In the genomic region with DNA sequence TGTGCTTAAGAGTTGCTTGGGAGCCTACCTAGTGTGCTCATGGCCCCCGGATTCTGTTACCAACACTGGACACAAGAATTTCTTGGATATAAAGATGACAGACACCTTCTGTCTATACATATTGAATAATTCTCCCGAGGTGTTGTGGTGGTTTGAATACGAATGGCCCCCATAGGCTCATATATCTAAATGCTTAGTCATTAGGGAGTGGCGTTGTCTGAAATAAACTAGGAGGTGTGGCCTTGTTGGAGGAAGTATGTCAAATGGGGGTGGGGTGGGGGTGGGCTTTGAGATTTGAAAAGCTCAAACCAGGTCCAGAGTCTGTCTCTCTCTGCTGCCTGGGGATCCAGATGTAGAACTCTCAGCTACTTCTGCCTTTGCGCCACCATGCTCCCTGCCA, we compare ENCODE assay signal across 28 mouse cellular contexts.
"Had no signal": no experiment of that assay in that cellular context is flagged by ENCODE, and none has a peak within 500 bp of the region (broad histone marks: within the 10 kb centered on the region; RNA-seq: fewer than 3 reads in every experiment).

No protein-coding gene starts in this region.

- DNase-seq: left cerebral cortex, postnatal 4 days; liver; liver, embryonic 13.5 days; liver, postnatal 0 days; lung, adult 18-20 months; lung, adult 2 months; lung, embryonic 14.5 days; lung, postnatal 10 days; lung, postnatal 14 days; lung, postnatal 36 days; lung, postnatal 4 days; midbrain, embryonic 14.5 days had no signal

- H3K36me3 ChIP-seq: limb, embryonic 10.5 days; limb, embryonic 12.5 days; limb, embryonic 13.5 days; limb, embryonic 15.5 days; liver, embryonic 12.5 days; liver, embryonic 13.5 days; liver, embryonic 15.5 days; lung, embryonic 15.5 days; midbrain, embryonic 10.5 days; midbrain, embryonic 12.5 days; midbrain, embryonic 13.5 days; midbrain, embryonic 15.5 days; neural tube, embryonic 12.5 days had no signal

- H3K27ac ChIP-seq: limb, embryonic 10.5 days; limb, embryonic 12.5 days; limb, embryonic 13.5 days; limb, embryonic 15.5 days; liver, embryonic 12.5 days; liver, embryonic 13.5 days; liver, embryonic 14.5 days; liver, embryonic 15.5 days; lung, embryonic 15.5 days; macrophage; midbrain, embryonic 10.5 days; midbrain, embryonic 12.5 days; midbrain, embryonic 13.5 days; midbrain, embryonic 15.5 days; neural tube, embryonic 12.5 days had no signal

- H3K4me3 ChIP-seq: limb, embryonic 10.5 days; limb, embryonic 12.5 days; limb, embryonic 13.5 days; limb, embryonic 15.5 days; liver, embryonic 12.5 days; liver, embryonic 13.5 days; liver, embryonic 15.5 days; lung, embryonic 15.5 days; megakaryocyte, embryonic 14.5 days; midbrain, embryonic 10.5 days; midbrain, embryonic 12.5 days; midbrain, embryonic 13.5 days; midbrain, embryonic 15.5 days; myocyte; neural tube, embryonic 12.5 days had no signal

- H3K9ac ChIP-seq: limb, embryonic 12.5 days; limb, embryonic 13.5 days; limb, embryonic 15.5 days; liver, embryonic 12.5 days; liver, embryonic 13.5 days; liver, embryonic 14.5 days; liver, embryonic 15.5 days; liver, postnatal 0 days; lung, embryonic 14.5 days; lung, embryonic 15.5 days; midbrain, embryonic 12.5 days; midbrain, embryonic 13.5 days; midbrain, embryonic 15.5 days; neural tube, embryonic 12.5 days had no signal

- H3K4me1 ChIP-seq: limb, embryonic 10.5 days; limb, embryonic 12.5 days; limb, embryonic 13.5 days; limb, embryonic 15.5 days; liver, embryonic 12.5 days; liver, embryonic 13.5 days; liver, embryonic 15.5 days; lung, embryonic 15.5 days; megakaryocyte, embryonic 14.5 days; midbrain, embryonic 12.5 days; midbrain, embryonic 13.5 days; midbrain, embryonic 15.5 days; neural tube, embryonic 12.5 days had no signal

- H3K9me3 ChIP-seq: limb, embryonic 10.5 days; limb, embryonic 12.5 days; limb, embryonic 13.5 days; limb, embryonic 15.5 days; liver, embryonic 12.5 days; liver, embryonic 13.5 days; liver, embryonic 15.5 days; lung, embryonic 15.5 days; megakaryocyte, embryonic 14.5 days; midbrain, embryonic 10.5 days; midbrain, embryonic 12.5 days; midbrain, embryonic 13.5 days; midbrain, embryonic 15.5 days; neural tube, embryonic 12.5 days had no signal
